Mouse (Mus musculus): ENCODE data around the gene Sp4. TPM values are rescaled to one million over a fixed set of nuclear protein-coding genes. Genes with fewer than 3 reads are reported as not detected.

Sp4 gene
- polyA plus RNA-seq, 1 experiment, result 1.2 TPM

- Histone ChIP-seq H3K4me2 (ENCODE audit: low read depth) (no peak overlapping the region), H3K4me3 (no peak overlapping the region), H3ac (ENCODE audit: control insufficient read depth, insufficient read length) (no peak overlapping the region), H3K79me2 (ENCODE audit: control insufficient read depth, insufficient read depth) (no peaks in the 10 kb centered on the region), H3K27me3 (ENCODE audit: control insufficient read depth, insufficient read depth, insufficient read length) (no peaks in the 10 kb centered on the region), H3K36me3 (ENCODE audit: control insufficient read depth, insufficient read depth) (no peaks in the 10 kb centered on the region)
- no peak for TF ChIP-seq USF1 (IDR thresholded peaks at IDR 0.05; ENCODE audit: low read depth)
- TF ChIP-seq TCF3 (IDR thresholded peaks at IDR 0.05; ENCODE audit: insufficient read length, low read depth), result no peak
- no peak for TF ChIP-seq POLR2AphosphoS2 (IDR thresholded peaks at IDR 0.05; ENCODE audit: insufficient read length, low read depth)
- TF ChIP-seq SRF (IDR thresholded peaks at IDR 0.05; ENCODE audit: control insufficient read depth, insufficient read length, low read depth), result no peak
- no peak for TF ChIP-seq MYOG (IDR thresholded peaks at IDR 0.05; ENCODE audit: control insufficient read depth in 1 of 3, insufficient read depth in 1 of 3, insufficient read length in 2 of 3, low read depth in 2 of 3)
- TF ChIP-seq CEBPB (IDR thresholded peaks at IDR 0.05; ENCODE audit: insufficient read depth, poor library complexity, severe bottlenecking), result no peak
- TF ChIP-seq POLR2A (IDR thresholded peaks at IDR 0.05; ENCODE audit: insufficient read length, low read depth), result no peak
- TF ChIP-seq TCF12 (IDR thresholded peaks at IDR 0.05; ENCODE audit: insufficient read depth, poor library complexity, severe bottlenecking), result no peak
- no peak for TF ChIP-seq REST (IDR thresholded peaks at IDR 0.05; ENCODE audit: insufficient read depth, insufficient read length)
- no peak for TF ChIP-seq MAX (IDR thresholded peaks at IDR 0.05; ENCODE audit: low read depth)
- TF ChIP-seq E2F4 (IDR thresholded peaks at IDR 0.05; ENCODE audit: insufficient read depth), result no peak
- TF ChIP-seq MYOD1 (IDR thresholded peaks at IDR 0.05; ENCODE audit: control insufficient read depth in 1 of 3, insufficient read length in 2 of 3, low read depth in 2 of 3), result no peak
Measured at GRCm38 (mm10) chr12:118187663-118188062, 113.6 kb downstream of the Sp4 start.

GRCm38 (mm10) chr12:118186881-118187489 is 114.3 kb downstream of the Sp4 start:
- H3K27me3 ChIP-seq (ENCODE audit: control insufficient read depth, insufficient read depth, insufficient read length), result no peaks in the 10 kb centered on the region
- no peak overlapping the region for H3K4me3 ChIP-seq
- no peak overlapping the region for H3ac ChIP-seq (ENCODE audit: control insufficient read depth, insufficient read length)
- H3K4me2 ChIP-seq (ENCODE audit: low read depth), result peak overlapping the region; percentile 12
- no peaks in the 10 kb centered on the region for H3K36me3 ChIP-seq (ENCODE audit: control insufficient read depth, insufficient read depth)
- H3K79me2 ChIP-seq (ENCODE audit: control insufficient read depth, insufficient read depth), result no peaks in the 10 kb centered on the region
- TF ChIP-seq SRF (IDR thresholded peaks at IDR 0.05; ENCODE audit: control insufficient read depth, insufficient read length, low read depth) (no peak), TCF3 (IDR thresholded peaks at IDR 0.05; ENCODE audit: insufficient read length, low read depth) (no peak)

GRCm38 (mm10) chr12:118186120-118186880 is 114.9 kb downstream of the Sp4 start:
- Histone ChIP-seq H3K27me3 (ENCODE audit: control insufficient read depth, insufficient read depth, insufficient read length) (no peaks in the 10 kb centered on the region), H3K79me2 (ENCODE audit: control insufficient read depth, insufficient read depth) (no peaks in the 10 kb centered on the region), H3K4me3 (no peak overlapping the region), H3K4me2 (ENCODE audit: low read depth) (peak overlapping the region; percentile 12), H3ac (ENCODE audit: control insufficient read depth, insufficient read length) (no peak overlapping the region), H3K36me3 (ENCODE audit: control insufficient read depth, insufficient read depth) (no peaks in the 10 kb centered on the region)
- TF ChIP-seq REST (IDR thresholded peaks at IDR 0.05; ENCODE audit: insufficient read depth, insufficient read length), result no peak
- no peak for TF ChIP-seq USF1 (IDR thresholded peaks at IDR 0.05; ENCODE audit: low read depth)
- no peak for TF ChIP-seq TCF3 (IDR thresholded peaks at IDR 0.05; ENCODE audit: insufficient read length, low read depth)
- TF ChIP-seq POLR2AphosphoS2 (IDR thresholded peaks at IDR 0.05; ENCODE audit: insufficient read length, low read depth), result no peak
- no peak for TF ChIP-seq POLR2A (IDR thresholded peaks at IDR 0.05; ENCODE audit: insufficient read length, low read depth)

Other genes with a start within 250 kb of the Sp4 start
- gene Dnah11, start 102.4 kb downstream of the Sp4 start, polyA plus RNA-seq (2012; fragmentation: generic; extraction: Trizol), result not detected